Comparison of ENCODE assay signal across 34 mouse cellular contexts in genomic region chr11:45055744-45056610, GRCm38 (mm10).
DNase-seq lines count a peak whose midpoint lies in the region; ATAC-seq lines count a peak whose summit lies in the region.
"Had no signal": no experiment of that assay in that cellular context is flagged by ENCODE, and none has a peak within 500 bp of the region (broad histone marks: within the 10 kb centered on the region; RNA-seq: fewer than 3 reads in every experiment).

No protein-coding gene starts in this region.

- H3K27me3 ChIP-seq in forebrain, embryonic 13.5 days = no peaks in the 10 kb centered on the region
- H3K27me3 ChIP-seq in forebrain, embryonic 11.5 days (ENCODE audit: control insufficient read depth, insufficient read depth, low read length) = no peaks in the 10 kb centered on the region
- no peaks in the 10 kb centered on the region for H3K27me3 ChIP-seq in hindbrain, embryonic 14.5 days (ENCODE audit: control insufficient read depth, insufficient read depth, low read length)
- no peaks in the 10 kb centered on the region for H3K27me3 ChIP-seq in hindbrain, embryonic 11.5 days (ENCODE audit: control insufficient read depth, insufficient read depth, low read length)
- H3K27me3 ChIP-seq in neural tube, embryonic 13.5 days = no peaks in the 10 kb centered on the region
- H3K27me3 ChIP-seq: embryonic facial prominence, embryonic 13.5 days; heart, embryonic 15.5 days; limb, embryonic 15.5 days; liver, embryonic 13.5 days; megakaryocyte, embryonic 14.5 days had no signal

- peaks cover 5% of the 10 kb centered on the region; the same call in 1 of the 2 replicates for H3K4me1 ChIP-seq in forebrain, embryonic 13.5 days
- no peaks in the 10 kb centered on the region for H3K4me1 ChIP-seq in forebrain, embryonic 11.5 days (replicated peaks; ENCODE audit: control insufficient read depth, insufficient read depth, low read length)
- no peaks in the 10 kb centered on the region for H3K4me1 ChIP-seq in hindbrain, embryonic 14.5 days (replicated peaks; ENCODE audit: control insufficient read depth, insufficient read depth, low read length)
- no peaks in the 10 kb centered on the region for H3K4me1 ChIP-seq in hindbrain, embryonic 11.5 days (replicated peaks; ENCODE audit: control insufficient read depth, insufficient read depth, low read length)
- no peaks in the 10 kb centered on the region for H3K4me1 ChIP-seq in neural tube, embryonic 13.5 days (replicated peaks)
- H3K4me1 ChIP-seq: embryonic facial prominence, embryonic 13.5 days; heart, embryonic 10.5 days; heart, embryonic 15.5 days; limb, embryonic 15.5 days; liver, embryonic 13.5 days; megakaryocyte, embryonic 14.5 days had no signal

- no peaks in the 10 kb centered on the region for H3K9me3 ChIP-seq in forebrain, embryonic 13.5 days (replicated peaks)
- no peaks in the 10 kb centered on the region for H3K9me3 ChIP-seq in forebrain, embryonic 11.5 days (ENCODE audit: control insufficient read depth, low read length)
- H3K9me3 ChIP-seq in hindbrain, embryonic 14.5 days (ENCODE audit: control insufficient read depth, low read length) = no peaks in the 10 kb centered on the region
- no peaks in the 10 kb centered on the region for H3K9me3 ChIP-seq in hindbrain, embryonic 11.5 days (ENCODE audit: control insufficient read depth, low read length)
- no peaks in the 10 kb centered on the region for H3K9me3 ChIP-seq in neural tube, embryonic 13.5 days
- H3K9me3 ChIP-seq: embryonic facial prominence, embryonic 13.5 days; G1E; heart, embryonic 10.5 days; heart, embryonic 15.5 days; limb, embryonic 10.5 days; limb, embryonic 15.5 days; liver, embryonic 13.5 days; megakaryocyte, embryonic 14.5 days had no signal

- WGBS in forebrain, embryonic 13.5 days = 56% methylated on average over 7 of the region's 7 CpGs
- 77% methylated on average over 7 of the region's 7 CpGs for WGBS in forebrain, embryonic 11.5 days
- 56% methylated on average over 7 of the region's 7 CpGs for WGBS in hindbrain, embryonic 14.5 days
- WGBS in hindbrain, embryonic 11.5 days = 85% methylated on average over 7 of the region's 7 CpGs
- 70% methylated on average over 7 of the region's 7 CpGs for WGBS in neural tube, embryonic 13.5 days

- no peak overlapping the region for H3K9ac ChIP-seq in forebrain, embryonic 13.5 days
- H3K9ac ChIP-seq in forebrain, embryonic 11.5 days (ENCODE audit: low read length) = no peak overlapping the region
- H3K9ac ChIP-seq in hindbrain, embryonic 14.5 days = no peak overlapping the region
- no peak overlapping the region for H3K9ac ChIP-seq in hindbrain, embryonic 11.5 days (ENCODE audit: low read depth, low read length)
- H3K9ac ChIP-seq in neural tube, embryonic 13.5 days = no peak overlapping the region
- H3K9ac ChIP-seq: embryonic facial prominence, embryonic 13.5 days; heart, embryonic 15.5 days; limb, embryonic 15.5 days; liver, embryonic 13.5 days had no signal

- no peak overlapping the region for H3K4me3 ChIP-seq in forebrain, embryonic 13.5 days
- no peak overlapping the region for H3K4me3 ChIP-seq in forebrain, embryonic 11.5 days (ENCODE audit: low read depth, low read length)
- no peak overlapping the region for H3K4me3 ChIP-seq in hindbrain, embryonic 14.5 days (replicated peaks; ENCODE audit: low read length)
- H3K4me3 ChIP-seq in hindbrain, embryonic 11.5 days (ENCODE audit: low read depth, low read length) = no peak overlapping the region
- no peak overlapping the region for H3K4me3 ChIP-seq in neural tube, embryonic 13.5 days
- H3K4me3 ChIP-seq: embryonic facial prominence, embryonic 13.5 days; heart, embryonic 10.5 days; heart, embryonic 15.5 days; limb, embryonic 10.5 days; limb, embryonic 15.5 days; liver, embryonic 13.5 days; megakaryocyte, embryonic 14.5 days had no signal

- peak; percentile 80 for ATAC-seq in forebrain, embryonic 13.5 days
- no peak for ATAC-seq in forebrain, embryonic 11.5 days (replicated peaks; ENCODE audit: low FRiP score)
- ATAC-seq in hindbrain, embryonic 14.5 days (ENCODE audit: low FRiP score) = no peak
- no peak for ATAC-seq in hindbrain, embryonic 11.5 days (ENCODE audit: low FRiP score)
- ATAC-seq in neural tube, embryonic 13.5 days (ENCODE audit: low read depth) = no peak
- ATAC-seq: hindbrain, embryonic 16.5 days; intestine, embryonic 16.5 days; lung, postnatal 0 days; Patski had no signal

- no peak for DNase-seq in forebrain, embryonic 11.5 days (ENCODE audit: low spot score)
- DNase-seq in hindbrain, embryonic 14.5 days (ENCODE audit: low spot score) = no peak
- DNase-seq in hindbrain, embryonic 11.5 days (ENCODE audit: low spot score) = no peak
- DNase-seq in neural tube, embryonic 10.5 days (ENCODE audit: extremely low spot score, low spot score) = no peak
- no peak for DNase-seq in spleen, adult 18-20 months
- DNase-seq in Muller cell, postnatal 12 days (ENCODE audit: inconsistent ontology term) = no peak
- DNase-seq: adrenal gland, postnatal 10 days; cerebellum, adult 18-20 months; cerebellum, postnatal 10 days; gastrocnemius, postnatal 25 days; heart, adult 11 months; kidney, adult 8-10 months; layer of hippocampus, adult 9-11 months; liver, embryonic 13.5 days; lung, adult 18-20 months; lung, postnatal 4 days; right cerebral cortex, adult 18-20 months; thymus, adult 2 months; thymus, postnatal 36 days had no signal

- no peaks in the 10 kb centered on the region for H3K36me3 ChIP-seq in forebrain, embryonic 13.5 days (ENCODE audit: poor library complexity, severe bottlenecking)
- H3K36me3 ChIP-seq in forebrain, embryonic 11.5 days (ENCODE audit: control insufficient read depth, insufficient read depth, low read length) = no peaks in the 10 kb centered on the region
- H3K36me3 ChIP-seq in hindbrain, embryonic 14.5 days (replicated peaks; ENCODE audit: control insufficient read depth, insufficient read depth) = no peaks in the 10 kb centered on the region
- no peaks in the 10 kb centered on the region for H3K36me3 ChIP-seq in hindbrain, embryonic 11.5 days (ENCODE audit: control insufficient read depth, insufficient read depth, low read length)
- no peaks in the 10 kb centered on the region for H3K36me3 ChIP-seq in neural tube, embryonic 13.5 days
- H3K36me3 ChIP-seq: embryonic facial prominence, embryonic 13.5 days; G1E; heart, embryonic 10.5 days; heart, embryonic 15.5 days; limb, embryonic 10.5 days; limb, embryonic 15.5 days; liver, embryonic 13.5 days had no signal

- H3K4me2 ChIP-seq in forebrain, embryonic 13.5 days = no peak overlapping the region
- no peak overlapping the region for H3K4me2 ChIP-seq in forebrain, embryonic 11.5 days (ENCODE audit: low read depth, low read length, severe bottlenecking)
- H3K4me2 ChIP-seq in hindbrain, embryonic 14.5 days (replicated peaks) = no peak overlapping the region
- no peak overlapping the region for H3K4me2 ChIP-seq in hindbrain, embryonic 11.5 days (replicated peaks; ENCODE audit: low read depth, low read length)
- H3K4me2 ChIP-seq in neural tube, embryonic 13.5 days = no peak overlapping the region
- H3K4me2 ChIP-seq: embryonic facial prominence, embryonic 13.5 days; heart, embryonic 15.5 days; limb, embryonic 15.5 days; liver, embryonic 13.5 days had no signal

- H3K27ac ChIP-seq in forebrain, embryonic 13.5 days = no peak overlapping the region
- H3K27ac ChIP-seq in forebrain, embryonic 11.5 days (ENCODE audit: low read depth, low read length) = no peak overlapping the region
- H3K27ac ChIP-seq in hindbrain, embryonic 14.5 days = 0 out of 2 replicates have a peak overlapping the region, but pooled peaks have one; percentile 27
- H3K27ac ChIP-seq in hindbrain, embryonic 11.5 days (ENCODE audit: low read depth, low read length) = no peak overlapping the region
- H3K27ac ChIP-seq in neural tube, embryonic 13.5 days (replicated peaks) = peak overlapping the region; percentile 9
- H3K27ac ChIP-seq: embryonic facial prominence, embryonic 13.5 days; heart, embryonic 10.5 days; heart, embryonic 15.5 days; kidney, postnatal 0 days; limb, embryonic 10.5 days; limb, embryonic 15.5 days; liver, embryonic 13.5 days; stomach, postnatal 0 days had no signal

Comparison
In these comparisons a context has a peak if more than half of its experiments do, and no peak if none do; other contexts are left out.
1. H3K27ac ChIP-seq: peak in hindbrain, embryonic 14.5 days (single experiment) and neural tube, embryonic 13.5 days (single experiment); none in forebrain, embryonic 13.5 days (single experiment), forebrain, embryonic 11.5 days (single experiment) and hindbrain, embryonic 11.5 days (single experiment).